Mouse (Mus musculus) spleen, adult 2 months (tissue): Measurements from ENCODE around the gene Amotl1. TPM values are rescaled to one million over a fixed set of nuclear protein-coding genes. Genes with fewer than 3 reads are reported as not detected.
"Not testable (repeated sequence)": the region's sequence is repeated elsewhere in the genome, so short reads cannot be mapped to it uniquely, and the experiment has no call there.

Experiments
- DNase-seq, 2 experiments: peaks; one replicate each; pipeline versions ENCODE4 v3.0.0 to v3.0.0-alpha.2; 2012 to 2021; ENCODE audit warnings: low spot score in 2 of 2, low read depth in 1 of 2
- H3K27ac ChIP-seq: fragments of 200-500 bp; 2 replicates; pipeline ENCODE4 v1.5.1; 2012; ENCODE audit warnings: low read length, inconsistent platforms; ENCODE audit not compliant: insufficient read depth
- H3K27me3 ChIP-seq: fragments of 200-500 bp; 2 replicates; pipeline ENCODE4 v1.6.1; 2012; ENCODE audit warnings: mild to moderate bottlenecking, moderate library complexity, low read length, inconsistent platforms; ENCODE audit not compliant: control insufficient read depth, insufficient read depth
- H3K36me3 ChIP-seq: fragments of 200-500 bp; 2 replicates; pipeline ENCODE4 v1.6.1; 2012; ENCODE audit warnings: mild to moderate bottlenecking, low read length, inconsistent platforms; ENCODE audit not compliant: control insufficient read depth, insufficient read depth
- H3K4me1 ChIP-seq: fragments of 200-500 bp; 2 replicates; pipeline ENCODE4 v1.6.1; 2011; ENCODE audit warnings: inconsistent platforms; ENCODE audit not compliant: control insufficient read depth, insufficient read depth, insufficient read length
- H3K4me3 ChIP-seq: fragments of 200-500 bp; 2 replicates; pipeline ENCODE4 v1.5.1; 2011; ENCODE audit warnings: mild to moderate bottlenecking, inconsistent platforms; ENCODE audit not compliant: insufficient read depth, insufficient read length; ENCODE audit errors: extremely low read depth
- CTCF ChIP-seq: fragments of 200-500 bp; IDR thresholded peaks from 2 replicates; pipeline ENCODE4 v1.5.1; 2011; ENCODE audit warnings: mild to moderate bottlenecking, inconsistent platforms; ENCODE audit not compliant: insufficient read depth, insufficient read length, insufficient replicate concordance; ENCODE audit errors: extremely low read depth
- POLR2A ChIP-seq: fragments of 200-500 bp; IDR thresholded peaks from 2 replicates; pipeline ENCODE4 v1.6.1; 2011; ENCODE audit warnings: low read depth, low read length, inconsistent platforms
- WGBS: fragments of 180-500 bp; shearing (Covaris S2); methylation state at CpG from one replicate; pipeline ENCODE4 v1.1.7; 2018; 5-methylcytosine and 5-hydroxymethylcytosine counted together
- polyA plus RNA-seq: library from polyadenylated mRNA; depleted of rRNA; stranded (reverse); fragments of >200 nt; gene quantifications from 2 replicates; pipeline ENCODE4 v1.2.3, GENCODE M21; 2012

Amotl1 gene
- polyA plus RNA-seq, 1 experiment: 6.7 TPM

DNA sequence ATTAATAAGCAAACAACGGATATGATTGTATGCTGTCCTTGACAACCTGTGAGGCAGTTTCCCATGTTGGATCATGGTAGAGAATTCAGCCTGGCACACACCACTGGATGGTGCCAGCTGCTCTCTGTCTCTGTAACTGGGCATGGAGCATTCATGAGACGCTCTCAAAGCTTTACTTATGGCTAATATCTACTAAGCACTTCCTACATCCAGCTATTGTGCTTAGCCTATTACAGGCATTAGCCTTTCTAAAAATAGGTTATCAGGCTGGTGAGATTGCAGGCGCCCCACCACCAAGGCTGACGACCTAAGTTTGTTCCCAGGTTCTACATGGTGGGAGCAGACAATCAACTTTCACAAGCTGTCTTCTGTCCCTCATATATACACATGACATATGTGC, 65.9 kb downstream of the Amotl1 start:
- no peak for DNase-seq
- TF ChIP-seq CTCF (no peak), POLR2A (no peak)
- Histone ChIP-seq H3K4me3 (no peak overlapping the region), H3K27me3 (no peaks in the 10 kb centered on the region), H3K4me1 (no peaks in the 10 kb centered on the region), H3K36me3 (no peaks in the 10 kb centered on the region), H3K27ac (no peak overlapping the region)
- WGBS: 86% methylated on average over 4 of the region's 4 CpGs

DNA sequence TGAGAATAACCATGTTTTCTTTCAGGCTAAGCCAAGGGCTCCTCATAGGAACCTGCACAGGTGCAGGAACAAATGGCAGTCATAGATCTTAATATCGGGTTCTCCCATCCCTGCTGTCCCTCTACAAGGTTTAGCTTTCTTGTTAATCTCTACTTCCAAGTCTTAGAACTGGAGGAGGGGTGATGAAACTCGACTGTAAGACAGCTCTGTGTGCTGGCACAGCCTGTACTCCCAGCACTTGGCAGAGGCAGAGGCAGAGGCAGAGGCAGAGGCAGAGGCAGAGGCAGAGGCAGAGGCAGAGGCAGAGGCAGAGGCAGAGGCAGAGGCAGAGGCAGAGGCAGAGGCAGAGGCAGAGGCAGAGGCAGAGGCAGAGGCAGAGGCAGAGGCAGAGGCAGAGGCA, 68.5 kb downstream of the Amotl1 start:
- not testable (repeated sequence) for H3K36me3 ChIP-seq, H3K27me3 ChIP-seq, H3K4me1 ChIP-seq, DNase-seq, H3K4me3 ChIP-seq, H3K27ac ChIP-seq
- WGBS: 58% methylated on average over 2 of the region's 2 CpGs

DNA sequence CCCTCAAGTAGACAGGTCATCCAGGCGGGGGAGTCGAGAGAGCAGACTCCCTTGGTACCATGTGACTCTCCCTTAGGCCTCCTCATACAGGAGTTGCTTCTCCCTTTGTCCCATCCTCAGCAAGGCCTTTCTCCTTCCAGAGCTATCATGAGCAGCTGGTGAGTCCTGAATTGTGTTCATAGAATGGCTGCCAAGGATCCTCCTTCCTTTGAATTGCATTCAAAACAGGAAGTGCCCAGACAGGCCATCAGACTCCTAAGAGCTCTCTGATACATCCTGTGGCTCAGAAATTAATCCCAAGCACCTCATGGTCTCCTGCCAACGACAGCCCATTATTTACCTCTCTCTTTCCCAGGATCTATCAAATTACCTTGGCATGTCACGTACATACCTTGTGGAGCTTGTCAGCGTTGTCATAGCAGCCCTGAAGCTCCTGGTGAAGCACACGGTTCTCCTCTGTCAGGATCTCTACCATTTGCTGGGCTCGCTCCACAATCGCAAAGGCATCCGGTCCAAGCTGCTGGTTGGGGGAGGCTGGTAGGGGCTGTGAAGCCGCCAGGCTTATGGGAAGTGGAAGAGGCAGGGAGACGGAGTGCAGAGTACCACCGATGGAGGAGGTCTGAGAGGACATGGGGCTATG, 70.0 kb downstream of the Amotl1 start:
- no peak for DNase-seq

DNA sequence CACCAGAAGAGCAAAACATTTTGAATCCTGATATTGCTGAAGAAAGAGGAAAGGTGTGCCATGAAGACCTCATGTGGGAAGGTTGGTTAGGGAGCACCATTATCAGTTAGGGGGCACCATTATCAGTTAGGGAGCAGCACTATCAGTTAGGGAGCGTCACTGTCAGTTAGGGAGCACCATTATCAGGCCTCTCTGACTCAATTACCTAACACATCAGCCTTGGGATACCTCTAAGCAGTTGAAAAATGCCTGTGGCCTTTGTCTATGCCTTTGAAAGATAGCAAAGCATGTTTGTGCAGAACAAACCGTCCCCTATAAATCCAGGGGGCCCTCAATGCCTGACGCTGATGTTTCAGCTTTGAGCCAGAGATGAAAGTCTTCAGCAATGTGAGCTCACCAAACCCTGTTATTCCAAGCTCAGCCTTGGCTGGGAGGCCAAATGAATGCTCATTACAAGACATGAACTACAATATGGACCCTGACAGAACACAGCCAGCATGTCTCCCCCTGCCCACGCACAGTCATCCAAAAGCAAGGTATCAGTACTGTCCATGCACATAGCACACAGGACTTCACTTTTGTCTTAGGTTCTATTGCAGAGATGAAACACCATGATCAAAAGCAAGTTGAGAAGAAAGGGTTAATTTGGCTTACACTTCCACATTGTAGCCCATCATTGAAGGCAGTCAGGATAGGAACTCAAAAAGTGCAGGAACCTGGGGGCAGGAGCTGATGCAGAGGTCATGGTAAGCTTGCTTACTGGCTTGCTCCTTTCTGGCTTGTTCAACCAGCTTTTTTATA, 75.5 kb downstream of the Amotl1 start:
- Histone ChIP-seq H3K27me3 (no peaks in the 10 kb centered on the region), H3K36me3 (no peaks in the 10 kb centered on the region), H3K4me3 (no peak overlapping the region), H3K27ac (no peak overlapping the region), H3K4me1 (no peaks in the 10 kb centered on the region)
- no peak for TF ChIP-seq CTCF
- no peak for TF ChIP-seq POLR2A
- WGBS: 86% methylated on average over 4 of the region's 4 CpGs
- DNase-seq: no peak

More for the DNA sequence above, 70.0 kb downstream of the Amotl1 start:
- Histone ChIP-seq H3K4me1 (no peaks in the 10 kb centered on the region), H3K36me3 (no peaks in the 10 kb centered on the region), H3K27me3 (no peaks in the 10 kb centered on the region), H3K4me3 (no peak overlapping the region), H3K27ac (no peak overlapping the region)
- 60% methylated on average over 12 of the region's 12 CpGs for WGBS
- TF ChIP-seq POLR2A: no peak
- TF ChIP-seq CTCF: no peak

DNA sequence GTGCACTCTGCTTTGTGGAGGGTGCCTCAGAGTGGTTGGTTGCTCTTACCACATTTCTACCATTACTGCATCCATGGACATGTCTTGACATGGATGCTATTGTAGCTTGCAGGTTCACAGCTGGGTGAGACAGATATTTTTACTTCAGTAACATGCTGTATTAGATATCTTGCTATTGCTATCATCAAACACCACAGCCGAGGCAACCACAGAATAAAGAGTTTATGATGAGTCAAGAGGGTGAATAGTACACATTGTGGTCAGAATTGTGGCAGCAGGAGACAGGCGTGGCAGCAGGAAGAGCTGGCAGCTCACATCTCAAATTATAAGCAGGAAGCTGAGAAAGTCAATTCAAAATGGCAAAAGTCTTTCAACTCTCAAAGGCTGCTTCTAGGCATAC, 76.4 kb downstream of the Amotl1 start:
- Histone ChIP-seq H3K27ac (no peak overlapping the region), H3K4me3 (no peak overlapping the region), H3K36me3 (no peaks in the 10 kb centered on the region), H3K4me1 (no peaks in the 10 kb centered on the region), H3K27me3 (no peaks in the 10 kb centered on the region)
- TF ChIP-seq POLR2A (no peak), CTCF (no peak)
- DNase-seq: no peak
- WGBS: 9% methylated on average over 2 of the region's 2 CpGs

DNA sequence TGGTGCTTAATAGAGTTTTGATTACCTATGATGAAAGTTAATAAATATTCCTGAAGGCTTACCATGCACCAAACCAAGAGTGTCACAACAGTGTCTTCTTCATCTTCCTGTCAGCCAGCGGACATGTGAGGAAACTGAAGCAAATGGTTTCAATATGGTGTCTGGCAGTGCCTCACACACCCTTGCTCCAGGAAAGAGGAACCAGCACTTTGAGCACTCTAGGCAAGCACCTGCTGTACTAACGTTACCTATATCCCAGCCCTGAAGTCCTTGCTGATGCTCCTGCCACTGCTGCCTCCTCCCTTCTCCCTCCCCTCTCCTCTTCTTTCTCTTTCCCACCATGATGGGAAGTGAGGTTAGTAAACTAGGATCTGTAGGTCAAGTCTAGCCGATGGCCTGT, 80.4 kb downstream of the Amotl1 start:
- TF ChIP-seq CTCF (no peak), POLR2A (no peak)
- H3K4me3 ChIP-seq: no peak overlapping the region
- WGBS: 62% methylated on average over 3 of the region's 3 CpGs
- no peaks in the 10 kb centered on the region for H3K4me1 ChIP-seq
- no peaks in the 10 kb centered on the region for H3K36me3 ChIP-seq
- H3K27me3 ChIP-seq: no peaks in the 10 kb centered on the region
- H3K27ac ChIP-seq: no peak overlapping the region
- DNase-seq: no peak

DNA sequence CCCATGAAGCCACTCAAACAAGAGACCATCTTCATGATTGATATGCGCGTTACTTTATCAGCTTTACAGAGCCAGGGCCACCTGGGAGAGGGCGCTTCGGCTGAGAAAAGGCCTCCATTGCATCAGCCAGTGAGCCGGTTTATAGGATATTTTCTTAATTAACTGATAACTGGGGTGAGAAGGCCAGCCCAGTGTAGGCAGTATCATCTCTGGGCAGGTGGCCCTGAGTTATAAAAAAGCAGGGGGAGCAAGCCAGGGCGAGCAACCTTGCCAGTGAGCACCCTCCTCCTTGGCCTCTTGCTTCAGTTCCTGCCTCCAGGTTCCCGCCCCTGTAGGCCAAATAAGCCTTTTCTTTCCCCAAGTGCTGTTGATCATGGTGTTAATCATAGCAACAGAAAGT, 81.5 kb downstream of the Amotl1 start:
- Histone ChIP-seq H3K36me3 (no peaks in the 10 kb centered on the region), H3K4me3 (no peak overlapping the region), H3K27me3 (no peaks in the 10 kb centered on the region), H3K27ac (no peak overlapping the region), H3K4me1 (no peaks in the 10 kb centered on the region)
- TF ChIP-seq CTCF: no peak
- no peak for TF ChIP-seq POLR2A
- DNase-seq: no peak
- 95% methylated on average over 7 of the region's 7 CpGs for WGBS
